Mouse (Mus musculus) kidney, embryonic 14.5 days (tissue): ENCODE data around the gene Plcb3. TPM values are rescaled to one million over a fixed set of nuclear protein-coding genes. Genes with fewer than 3 reads are reported as not detected.
"Not testable (repeated sequence)": the region's sequence is repeated elsewhere in the genome, so short reads cannot be mapped to it uniquely, and the experiment has no call there.

ENCODE experiments used
- ATAC-seq: fragments of 200-750 bp; cut with Nextera tagmentation; 2 replicates; pipeline ENCODE4 v1.8.0; 2017; ENCODE audit warnings: moderate number of reproducible peaks, mild to moderate bottlenecking, moderate TSS enrichment, moderate library complexity; ENCODE audit not compliant: low FRiP score, low TSS enrichment
- H3K27ac ChIP-seq: fragments of 300-500 bp; sonication (generic); 2 replicates; pipeline ENCODE4 v1.5.1; 2014; ENCODE audit warnings: low read depth, mild to moderate bottlenecking, low read length, moderate library complexity, mixed read lengths
- H3K27me3 ChIP-seq: fragments of 300-500 bp; sonication (generic); 2 replicates; pipeline ENCODE4 v1.6.1; 2014; ENCODE audit warnings: mild to moderate bottlenecking, low read length; ENCODE audit not compliant: control insufficient read depth, insufficient read depth
- H3K36me3 ChIP-seq: fragments of 300-500 bp; sonication (generic); 2 replicates; pipeline ENCODE4 v1.6.1; 2014; ENCODE audit warnings: low read length, mixed read lengths; ENCODE audit not compliant: control insufficient read depth, insufficient read depth
- H3K4me1 ChIP-seq: fragments of 300-500 bp; sonication (generic); 2 replicates; pipeline ENCODE4 v1.6.1; 2014; ENCODE audit warnings: low read length, mixed read lengths; ENCODE audit not compliant: control insufficient read depth, insufficient read depth
- H3K4me2 ChIP-seq: fragments of 300-500 bp; sonication (generic); replicated peaks from 2 replicates; pipeline ENCODE4 v1.6.1; 2014; ENCODE audit warnings: low read depth, mild to moderate bottlenecking, low read length
- H3K4me3 ChIP-seq: fragments of 300-500 bp; sonication (generic); 2 replicates; pipeline ENCODE4 v1.5.1; 2014; ENCODE audit warnings: mild to moderate bottlenecking, low read length
- H3K9ac ChIP-seq: fragments of 300-500 bp; sonication (generic); 2 replicates; pipeline ENCODE4 v1.6.1; 2014; ENCODE audit warnings: low read depth, mild to moderate bottlenecking, low read length, moderate library complexity
- H3K9me3 ChIP-seq: fragments of 300-500 bp; sonication (generic); 2 replicates; pipeline ENCODE4 v1.6.1; 2016; ENCODE audit warnings: low read length; ENCODE audit not compliant: control insufficient read depth
- WGBS: fragments of 180-500 bp; shearing (Covaris S2); extraction: QIAGEN DNeasy Blood & Tissue Kit; methylation state at CpG from one replicate; pipeline ENCODE4 v1.1.7; 2014; 5-methylcytosine and 5-hydroxymethylcytosine counted together
- polyA plus RNA-seq: library from polyadenylated mRNA; unstranded; fragments of >200 nt; fragmentation: Nextera tagmentation; extraction: Ambion mirVana; gene quantifications from 2 replicates; pipeline ENCODE4 v1.2.1, GENCODE M21; 2014

The Plcb3 gene
- polyA plus RNA-seq, 1 experiment from 2014 or later: 38.9 TPM

GRCm38 (mm10) chr19:6992011-6992858 lies 16.0 kb upstream of the Plcb3 start, which contains the start of gene Dnajc4:
Gene Dnajc4 (minus strand): TSS chr19:6992572.
- Histone ChIP-seq H3K4me3 (peak within 1 kb of the TSS; percentile 39), H3K27ac (peak within 1 kb of the TSS; percentile 33; the same call in 1 of the 2 replicates), H3K4me1 (peaks cover 28% of the 10 kb centered on the region), H3K36me3 (no peaks in the 10 kb centered on the region), H3K9ac (peak within 1 kb of the TSS; percentile 59), H3K4me2 (peak within 1 kb of the TSS; percentile 77), H3K27me3 (no peaks in the 10 kb centered on the region), H3K9me3 (no peaks in the 10 kb centered on the region)
- peak; percentile 94 for ATAC-seq
- WGBS: 2% methylated on average over 37 of the region's 37 CpGs

GRCm38 (mm10) chr19:6991166-6991565 lies 14.9 kb upstream of the Plcb3 start:
- H3K4me1 ChIP-seq: peaks cover 30% of the 10 kb centered on the region
- H3K4me3 ChIP-seq, H3K9ac ChIP-seq, H3K27me3 ChIP-seq, ATAC-seq, H3K27ac ChIP-seq, H3K36me3 ChIP-seq, H3K4me2 ChIP-seq, H3K9me3 ChIP-seq: not testable (repeated sequence)
- WGBS: 90% methylated on average over 6 of the region's 6 CpGs

GRCm38 (mm10) chr19:6990712-6991111 lies 14.4 kb upstream of the Plcb3 start:
- Histone ChIP-seq H3K4me3 (no peak overlapping the region), H3K36me3 (no peaks in the 10 kb centered on the region), H3K4me2 (no peak overlapping the region), H3K27ac (no peak overlapping the region), H3K4me1 (peaks cover 31% of the 10 kb centered on the region), H3K9me3 (no peaks in the 10 kb centered on the region), H3K9ac (no peak overlapping the region), H3K27me3 (no peaks in the 10 kb centered on the region)
- no peak for ATAC-seq
- WGBS: 87% methylated on average over 6 of the region's 6 CpGs

GRCm38 (mm10) chr19:6989251-6989650 lies 13.0 kb upstream of the Plcb3 start:
- no peak overlapping the region for H3K27ac ChIP-seq
- no peak overlapping the region for H3K9ac ChIP-seq
- H3K4me1 ChIP-seq: peaks cover 23% of the 10 kb centered on the region
- no peaks in the 10 kb centered on the region for H3K27me3 ChIP-seq
- no peaks in the 10 kb centered on the region for H3K9me3 ChIP-seq
- H3K4me3 ChIP-seq: no peak overlapping the region
- H3K36me3 ChIP-seq: peaks cover 6% of the 10 kb centered on the region; the same call in 1 of the 2 replicates
- H3K4me2 ChIP-seq: no peak overlapping the region
- ATAC-seq: no peak
- WGBS: 82% methylated on average over 8 of the region's 8 CpGs

- Histone ChIP-seq H3K4me3 (peak overlapping the region; percentile 85), H3K9me3 (no peaks in the 10 kb centered on the region), H3K4me1 (peaks cover 17% of the 10 kb centered on the region), H3K4me2 (peak overlapping the region; percentile 90), H3K9ac (peak overlapping the region; percentile 96), H3K36me3 (peaks cover 16% of the 10 kb centered on the region; the same call in 1 of the 2 replicates), H3K27me3 (no peaks in the 10 kb centered on the region), H3K27ac (peak overlapping the region; percentile 69; the same call in 1 of the 2 replicates)
- WGBS: 2% methylated on average over 8 of the region's 8 CpGs
- no peak for ATAC-seq
These were observed 11.6 kb upstream of the Plcb3 start for GRCm38 (mm10) chr19:6987904-6988285.

GRCm38 (mm10) chr19:6987061-6987903 lies 11.0 kb upstream of the Plcb3 start, which contains the start of gene Vegfb:
Gene Vegfb (minus strand): TSS chr19:6987651.
- WGBS: 1% methylated on average over 75 of the region's 85 CpGs

GRCm38 (mm10) chr19:6985951-6986708 lies 9.9 kb upstream of the Plcb3 start:
- Histone ChIP-seq H3K36me3 (peaks cover 22% of the 10 kb centered on the region; the same call in 1 of the 2 replicates), H3K27me3 (no peaks in the 10 kb centered on the region), H3K4me3 (peak overlapping the region; percentile 85), H3K27ac (no peak overlapping the region), H3K4me1 (peaks cover 18% of the 10 kb centered on the region), H3K9ac (peak overlapping the region; percentile 96; the same call in 1 of the 2 replicates), H3K9me3 (no peaks in the 10 kb centered on the region), H3K4me2 (peak overlapping the region; percentile 90)
- no peak for ATAC-seq
- 76% methylated on average over 10 of the region's 10 CpGs for WGBS

More at GRCm38 (mm10) chr19:6987061-6987903, 11.0 kb upstream of the Plcb3 start, which contains the start of gene Vegfb:
- peak within 1 kb of the TSS; percentile 69; the same call in 1 of the 2 replicates for H3K27ac ChIP-seq
- H3K4me1 ChIP-seq: peaks cover 16% of the 10 kb centered on the region
- ATAC-seq: peak; percentile 56
- peak within 1 kb of the TSS; percentile 90 for H3K4me2 ChIP-seq
- peak within 1 kb of the TSS; percentile 96 for H3K9ac ChIP-seq
- no peaks in the 10 kb centered on the region for H3K27me3 ChIP-seq
- H3K36me3 ChIP-seq: peaks cover 20% of the 10 kb centered on the region; the same call in 1 of the 2 replicates
- H3K4me3 ChIP-seq: peak within 1 kb of the TSS; percentile 85
- no peaks in the 10 kb centered on the region for H3K9me3 ChIP-seq

GRCm38 (mm10) chr19:6985300-6985699 lies 9.0 kb upstream of the Plcb3 start:
- peaks cover 22% of the 10 kb centered on the region for H3K4me1 ChIP-seq

More at GRCm38 (mm10) chr19:6985300-6985699, 9.0 kb upstream of the Plcb3 start:
- Histone ChIP-seq H3K9me3 (no peaks in the 10 kb centered on the region), H3K27ac (no peak overlapping the region), H3K27me3 (no peaks in the 10 kb centered on the region), H3K4me3 (no peak overlapping the region), H3K4me2 (no peak overlapping the region), H3K9ac (no peak overlapping the region), H3K36me3 (peaks cover 22% of the 10 kb centered on the region; the same call in 1 of the 2 replicates)
- no peak for ATAC-seq
- 84% methylated on average over 19 of the region's 19 CpGs for WGBS
